Mouse (Mus musculus) spleen, embryonic (tissue): Measurements from ENCODE around the gene Poln.

Experiments
- CTCF ChIA-PET: fragments of 350-600 bp; sonication (Branson Sonifier 250); formaldehyde crosslinking; loops from one replicate; lab custom pipeline; 2022; lab: Charles Lee

Gene Poln

DNA sequence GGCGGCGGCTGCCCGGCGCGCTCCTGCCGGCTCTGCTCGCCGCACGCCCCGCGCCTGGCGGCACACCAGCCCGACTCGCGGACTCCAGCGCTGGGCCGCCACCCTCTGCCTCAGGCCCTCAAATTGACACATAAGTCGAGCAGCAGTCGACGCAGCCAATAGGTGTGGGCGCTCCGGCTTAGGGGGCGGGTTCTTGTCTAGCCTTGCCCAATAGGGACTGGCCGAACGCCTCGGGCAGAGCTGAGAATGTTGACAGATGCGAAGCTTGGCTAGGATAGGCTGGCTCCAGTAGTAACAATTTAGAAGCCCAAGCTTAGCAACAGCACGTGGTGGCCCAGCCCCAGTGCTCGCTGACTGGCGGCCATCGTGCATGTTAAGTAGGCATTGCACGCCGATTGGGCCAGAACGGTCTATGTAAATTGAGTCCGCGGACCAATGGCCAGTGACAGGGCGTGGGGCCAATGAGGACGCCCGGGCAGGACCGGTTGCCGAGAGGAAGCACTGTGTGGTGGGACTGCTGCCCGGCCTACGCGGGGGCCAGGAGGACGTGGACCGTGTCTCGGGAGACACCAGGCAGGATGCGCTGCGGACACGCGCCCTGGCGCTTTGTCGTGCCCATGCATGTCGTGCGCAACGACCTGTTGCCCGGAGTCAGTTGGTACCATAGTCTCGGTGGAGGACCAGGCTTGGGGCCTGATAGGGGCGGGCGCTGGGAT lies 18.5 kb upstream of the Poln start, which contains the start of gene Mxd4:
Gene Mxd4, minus strand, starts transcription at position 120 of the 716 bp plus-strand sequence.
- CTCF ChIA-PET = no interaction called here

- CTCF ChIA-PET = interaction anchor here (0.7 to 1.0 kb wide), 2 partner anchors 12 to 357 kb away, joined by 3 to 4 read pairs; no protein-coding TSS in a partner anchor
Measured at GRCm38 (mm10) chr5:34186961-34187391, 17.7 kb upstream of the Poln start.

DNA sequence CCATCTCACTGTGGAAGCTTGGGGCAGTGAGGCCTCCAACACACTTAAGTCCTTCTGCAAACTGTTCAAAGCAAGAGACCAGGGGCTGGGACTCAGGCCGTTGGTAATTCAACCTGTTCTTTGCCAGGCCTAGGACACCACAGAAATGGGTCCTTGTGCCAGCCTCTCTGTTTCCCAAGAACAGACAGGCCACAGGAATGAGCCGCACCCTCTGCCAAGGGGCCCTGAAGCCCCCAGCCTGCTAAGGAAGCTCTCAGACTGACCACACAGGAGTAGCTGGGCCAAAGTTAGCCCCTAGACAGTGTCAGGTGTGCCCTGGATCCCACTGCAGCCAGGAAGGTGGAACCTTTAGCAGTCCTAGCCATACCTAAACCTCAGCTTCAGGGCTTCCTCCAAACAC lies 17.1 kb upstream of the Poln start:
- CTCF ChIA-PET = interaction anchor here (1.0 kb wide), 1 partner anchor 11 kb away, joined by 3 read pairs; no protein-coding TSS in a partner anchor

GRCm38 (mm10) chr5:34185791-34186190 lies 16.5 kb upstream of the Poln start:
- CTCF ChIA-PET = interaction anchor here (0.5 kb wide), 1 partner anchor 20 kb away, joined by 12 read pairs; no protein-coding TSS in a partner anchor

- CTCF ChIA-PET = interaction anchor here (0.5 to 0.7 kb wide), 3 partner anchors 19 to 550 kb away, joined by 4 to 12 read pairs (median 4); no protein-coding TSS in a partner anchor
Measured at GRCm38 (mm10) chr5:34185051-34185580, 15.9 kb upstream of the Poln start.

DNA sequence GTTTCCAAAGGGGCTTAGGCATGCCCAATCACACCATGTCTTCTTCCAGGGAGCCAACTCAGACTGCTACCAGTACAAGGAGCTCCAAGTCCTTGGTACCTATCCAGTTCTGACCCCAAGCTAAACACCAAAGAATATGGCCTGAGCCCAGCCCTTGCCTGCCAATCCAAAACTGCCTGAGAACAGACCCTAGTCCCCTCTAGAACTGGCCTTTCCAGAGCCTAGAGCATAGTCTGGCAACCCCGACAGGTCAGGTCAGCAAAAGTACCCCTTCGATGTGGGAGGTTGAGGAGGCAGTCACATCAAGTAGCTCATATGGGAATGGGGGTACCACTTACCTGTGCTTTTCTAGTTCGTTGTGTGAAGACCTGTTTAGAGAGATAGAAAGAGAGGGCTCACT lies 14.7 kb upstream of the Poln start:
- CTCF ChIA-PET = interaction anchor here (0.8 kb wide), 1 partner anchor 8 kb away, joined by 5 read pairs; no protein-coding TSS in a partner anchor

- CTCF ChIA-PET = interaction anchor here (0.8 kb wide), 1 partner anchor 8 kb away, joined by 5 read pairs; no protein-coding TSS in a partner anchor
Measured at GRCm38 (mm10) chr5:34183156-34183880, 14.1 kb upstream of the Poln start.

DNA sequence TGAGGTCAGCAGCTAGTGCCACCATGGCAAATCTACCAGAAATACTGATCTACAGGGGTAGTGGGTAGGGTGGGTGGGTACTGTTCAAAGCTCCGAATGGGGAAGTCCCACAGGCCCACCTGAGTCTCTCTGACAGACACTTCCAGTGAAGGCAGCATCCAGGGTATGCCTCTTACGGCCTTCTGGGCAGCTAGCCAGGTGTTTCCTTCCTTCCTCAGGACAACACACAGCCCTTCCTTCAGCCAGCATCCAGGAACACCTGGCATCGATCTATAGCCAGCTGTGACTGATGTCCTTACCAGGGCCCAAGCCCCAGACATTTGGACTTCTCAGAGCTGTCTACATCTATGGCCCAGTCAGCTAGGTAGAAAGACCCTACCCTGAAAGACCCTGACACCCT lies 13.2 kb upstream of the Poln start:
- CTCF ChIA-PET = no interaction called here

DNA sequence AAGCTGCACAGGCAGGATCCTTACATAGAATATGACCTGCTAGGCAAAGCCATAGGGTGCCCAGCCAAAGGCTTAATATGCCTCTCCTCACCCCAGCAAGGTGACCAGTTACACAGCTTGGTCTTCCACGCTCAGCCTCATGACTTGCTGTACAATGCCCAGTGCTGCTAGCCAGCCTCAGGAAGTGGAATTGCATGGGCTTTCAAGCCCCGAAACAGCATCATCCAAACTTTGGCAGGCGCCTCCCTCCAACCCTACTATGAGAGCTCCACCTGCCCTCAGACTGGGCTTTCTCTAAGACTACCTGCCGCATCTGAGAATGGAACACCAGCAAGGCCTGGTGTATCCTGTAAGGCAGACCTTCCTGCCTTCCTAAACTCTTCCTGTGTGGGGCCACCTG lies 8.6 kb upstream of the Poln start:
- CTCF ChIA-PET = no interaction called here

DNA sequence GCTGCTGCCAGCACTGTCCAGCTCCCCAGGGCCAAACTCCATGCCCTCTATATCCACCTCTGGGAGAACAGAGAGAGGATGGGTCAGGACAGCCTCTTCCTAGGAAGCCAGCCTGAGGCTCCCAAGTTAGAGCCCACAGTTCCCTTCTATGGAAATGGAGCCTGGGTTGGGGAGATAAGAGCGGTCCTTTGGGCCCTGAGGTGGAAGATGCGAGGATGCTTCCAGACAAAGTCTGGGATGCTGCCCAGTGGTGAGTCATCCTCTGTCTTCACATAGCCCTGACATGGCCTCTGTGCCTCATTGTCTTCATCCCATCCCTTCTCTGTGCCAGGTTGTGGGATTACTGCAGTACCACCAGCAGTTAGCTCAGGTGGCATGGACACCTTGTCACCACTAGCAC lies 7.8 kb upstream of the Poln start:
- CTCF ChIA-PET = interaction anchor here (0.5 kb wide), 1 partner anchor 77 kb away, joined by 7 read pairs; no protein-coding TSS in a partner anchor

GRCm38 (mm10) chr5:34176691-34177090 lies 7.4 kb upstream of the Poln start:
- CTCF ChIA-PET = interaction anchor here (0.5 kb wide), 1 partner anchor 78 kb away, joined by 7 read pairs; no protein-coding TSS in a partner anchor

- CTCF ChIA-PET = interaction anchor here (0.9 kb wide), 1 partner anchor 11 kb away, joined by 3 read pairs; no protein-coding TSS in a partner anchor
Measured at GRCm38 (mm10) chr5:34175403-34175694, 6.1 kb upstream of the Poln start.

DNA sequence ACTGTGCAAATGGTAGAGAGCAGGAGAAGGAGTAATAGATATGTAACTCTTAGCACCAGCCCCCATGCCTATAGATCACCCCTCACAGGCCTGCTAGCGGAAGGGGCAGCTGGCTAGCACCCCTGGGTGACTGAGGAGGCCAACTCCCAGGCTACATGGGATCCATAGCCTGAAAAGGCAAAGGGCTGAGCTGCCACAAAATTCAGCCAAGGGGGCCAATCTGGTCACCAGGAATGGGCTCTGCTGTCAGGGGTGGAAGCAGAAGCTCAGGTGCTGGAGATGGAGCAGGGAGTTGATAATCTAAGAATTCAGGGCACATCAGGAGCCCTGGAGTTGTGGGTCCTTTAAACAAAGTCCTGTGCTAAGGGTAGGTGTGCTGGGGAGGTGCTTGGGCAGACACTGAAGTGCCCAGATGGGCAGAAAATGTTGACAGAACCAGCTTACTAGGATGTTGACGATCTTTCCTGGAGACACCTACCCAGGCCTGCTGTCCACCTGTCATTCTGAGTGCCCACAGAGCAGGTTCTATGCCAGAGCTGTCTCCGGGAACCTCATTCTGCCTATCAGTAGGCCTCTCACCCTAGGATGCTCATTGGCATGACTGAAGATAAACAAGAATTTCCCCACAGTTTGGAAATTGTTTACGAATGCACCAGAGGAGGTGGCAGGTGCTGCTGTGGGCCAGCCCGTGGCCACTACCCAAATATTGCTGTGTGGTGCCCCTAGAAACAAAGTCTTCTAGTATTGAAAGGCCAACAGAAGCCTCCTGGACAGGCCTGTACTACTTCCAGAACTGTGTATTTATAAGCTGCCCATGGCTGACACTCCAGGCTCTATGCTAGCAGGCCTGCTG lies 5.5 kb upstream of the Poln start:
- CTCF ChIA-PET = interaction anchor here (0.9 kb wide), 1 partner anchor 12 kb away, joined by 3 read pairs; no protein-coding TSS in a partner anchor

- CTCF ChIA-PET = no interaction called here
Measured at GRCm38 (mm10) chr5:34174021-34174420, 4.8 kb upstream of the Poln start.

DNA sequence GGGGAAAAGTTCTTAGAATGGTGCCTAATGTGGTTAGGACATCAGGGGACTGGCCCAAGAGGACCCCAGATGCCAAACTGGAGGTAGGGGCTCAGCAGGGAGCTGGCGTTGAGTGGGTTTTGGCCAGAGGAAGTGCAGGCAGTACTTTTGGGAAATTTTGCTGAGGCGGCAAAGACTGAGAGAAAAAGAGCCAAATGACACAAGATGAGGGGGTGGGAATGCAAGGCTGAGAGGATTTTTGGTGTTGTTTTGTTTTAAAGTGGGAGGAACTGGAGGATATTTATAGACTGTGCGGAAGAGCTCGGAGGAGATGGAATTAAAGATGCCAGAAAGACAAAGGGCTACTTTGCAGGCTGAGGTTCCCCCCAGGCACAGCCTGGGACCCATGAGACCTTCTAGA lies 1.5 kb upstream of the Poln start:
- CTCF ChIA-PET = no interaction called here

- CTCF ChIA-PET = no interaction called here
Measured at GRCm38 (mm10) chr5:34169954-34170353, 706 bp upstream of the Poln start.

- CTCF ChIA-PET = no interaction called here
Measured at GRCm38 (mm10) chr5:34167857-34168256, 1.4 kb downstream of the Poln start.

DNA sequence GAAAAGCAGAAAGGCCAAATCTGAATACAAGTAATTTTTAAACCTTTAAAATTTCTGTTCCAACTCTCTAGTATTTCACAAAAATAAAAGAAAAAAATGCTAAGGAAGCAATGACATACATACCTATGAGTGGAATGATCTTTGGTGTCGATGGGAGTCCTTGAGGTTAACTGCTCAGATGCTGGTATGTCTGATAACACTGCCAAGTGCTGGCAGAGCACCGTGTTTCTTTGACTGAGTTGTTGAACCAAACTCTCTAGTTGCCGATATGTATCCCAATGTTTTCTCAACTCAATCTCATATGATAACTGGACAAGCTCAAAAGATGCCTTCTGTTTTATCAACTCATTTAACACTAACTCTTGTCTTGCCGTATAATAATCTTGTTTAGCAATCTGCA lies 3.5 kb downstream of the Poln start:
- CTCF ChIA-PET = interaction anchor here (0.7 to 1.2 kb wide), 2 partner anchors 20 to 36 kb away, joined by 3 to 12 read pairs; no protein-coding TSS in a partner anchor

DNA sequence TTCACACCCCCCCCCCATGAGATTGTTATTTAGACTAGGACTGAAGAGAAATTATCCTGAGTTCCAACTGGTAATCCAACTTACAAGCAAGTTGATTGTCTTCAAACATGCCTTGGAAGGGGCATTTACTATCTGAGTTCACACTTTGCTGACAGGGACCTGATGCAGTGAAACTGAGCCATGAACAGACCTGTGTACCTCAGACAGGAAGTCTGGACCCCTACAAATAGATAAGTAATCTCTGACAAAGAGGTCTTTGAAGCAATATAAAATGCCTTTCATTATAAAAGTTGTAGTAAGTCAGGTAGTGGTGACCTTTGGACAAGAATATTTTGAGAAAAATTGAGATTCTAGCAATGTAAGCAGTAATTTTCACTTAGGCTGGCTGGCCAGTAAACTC lies 20.8 kb downstream of the Poln start:
- CTCF ChIA-PET = no interaction called here

DNA sequence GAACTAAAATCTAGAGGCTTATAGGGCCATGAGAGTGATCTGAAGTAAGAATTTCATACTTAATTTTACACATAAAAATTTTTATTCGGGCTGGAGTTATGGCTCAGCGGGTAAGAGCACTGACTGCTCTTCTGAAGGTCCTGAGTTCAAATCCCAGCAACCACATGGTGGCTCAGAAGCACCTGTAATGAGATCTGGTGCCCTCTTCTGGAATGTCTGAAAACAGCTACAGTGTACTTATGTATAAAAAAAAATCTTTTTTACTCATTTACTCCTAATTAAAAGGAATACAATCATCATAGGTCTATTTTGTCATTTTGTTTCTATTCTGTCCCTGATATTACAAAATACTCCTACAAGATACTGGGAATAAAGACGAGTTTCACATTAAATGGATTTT lies 21.7 kb downstream of the Poln start:
- CTCF ChIA-PET = no interaction called here

DNA sequence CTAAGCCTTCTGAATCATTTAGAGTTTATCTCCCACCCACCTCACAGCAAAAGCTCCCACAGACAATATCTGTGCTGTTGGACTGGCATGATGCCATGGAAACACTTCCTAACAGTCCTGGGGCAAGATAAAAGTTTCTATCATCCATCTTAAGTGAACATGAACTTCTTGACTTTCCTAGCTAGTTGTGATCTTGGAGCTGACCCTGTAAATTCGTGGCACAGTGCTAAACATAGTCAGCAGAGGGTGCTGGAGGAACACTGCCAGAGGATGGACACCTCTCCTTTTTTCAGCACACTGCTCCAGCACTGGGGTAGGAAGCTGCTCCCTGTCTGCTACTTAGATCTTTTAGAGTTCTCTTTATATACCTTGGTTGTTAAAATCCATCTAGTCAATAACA lies 29.5 kb downstream of the Poln start:
- CTCF ChIA-PET = no interaction called here
